Mouse (Mus musculus) MEL (cell line): ENCODE measurements around the gene Atrnl1. TPM values are rescaled to one million over a fixed set of nuclear protein-coding genes. Genes with fewer than 3 reads are reported as not detected.
"Not testable (repeated sequence)": the region's sequence is repeated elsewhere in the genome, so short reads cannot be mapped to it uniquely, and the experiment has no call there.

ENCODE experiments used
- DNase-seq: peaks from one replicate; pipeline ENCODE4 v3.0.0; 2011; ENCODE audit warnings: low read depth, low spot score
- H3K27ac ChIP-seq: 2 replicates; pipeline ENCODE4 v1.5.1; 2012; ENCODE audit warnings: low read depth, mild to moderate bottlenecking, control low read depth, low read length, moderate library complexity; ENCODE audit not compliant: control insufficient read depth
- H3K27me3 ChIP-seq, 2 experiments: fragments of 150-350 bp in 1 of 2; sonication (generic) in 1 of 2; 2 replicates each; pipeline ENCODE4 v1.6.1; 2012; ENCODE audit warnings: low read length in 2 of 2, mild to moderate bottlenecking in 2 of 2, improper control_type of control experiment in 1 of 2, moderate library complexity in 1 of 2; ENCODE audit not compliant: insufficient read depth in 2 of 2, control insufficient read depth in 1 of 2
- H3K36me3 ChIP-seq, 2 experiments: 2 replicates each; pipeline ENCODE4 v1.6.1; 2012 to 2014; ENCODE audit warnings: low read length in 2 of 2, improper control_type of control experiment in 1 of 2, inconsistent platforms in 1 of 2, mild to moderate bottlenecking in 1 of 2; ENCODE audit not compliant: insufficient read depth in 2 of 2, control insufficient read depth in 1 of 2
- H3K4me1 ChIP-seq, 2 experiments: fragments of 150-350 bp in 1 of 2; sonication (generic) in 1 of 2; 2 replicates each; pipeline ENCODE4 v1.6.1; 2012; ENCODE audit warnings: low read length in 2 of 2, improper control_type of control experiment in 1 of 2, mild to moderate bottlenecking in 1 of 2; ENCODE audit not compliant: insufficient read depth in 2 of 2, control insufficient read depth in 1 of 2
- H3K4me3 ChIP-seq, 2 experiments: fragments of 150-350 bp in 1 of 2; sonication (generic) in 1 of 2; 2 replicates each; pipeline ENCODE4 v1.5.1; 2012; ENCODE audit warnings: low read depth in 2 of 2, low read length in 2 of 2, mild to moderate bottlenecking in 2 of 2, moderate library complexity in 2 of 2, control low read depth in 1 of 2, improper control_type of control experiment in 1 of 2; ENCODE audit not compliant: control insufficient read depth in 1 of 2, insufficient read depth in 1 of 2
- H3K79me2 ChIP-seq: 2 replicates; pipeline ENCODE4 v1.6.1; 2012; ENCODE audit warnings: mild to moderate bottlenecking, low read length, moderate library complexity; ENCODE audit not compliant: control insufficient read depth, poor library complexity, insufficient read depth
- H3K9ac ChIP-seq: 2 replicates; pipeline ENCODE4 v1.6.1; 2012; ENCODE audit warnings: low read depth, mild to moderate bottlenecking, control low read depth, low read length, moderate library complexity; ENCODE audit not compliant: control insufficient read depth, poor library complexity, severe bottlenecking
- H3K9me3 ChIP-seq: fragments of 150-350 bp; sonication (generic); replicated peaks from 2 replicates; pipeline ENCODE4 v1.6.1; 2012; ENCODE audit warnings: mild to moderate bottlenecking, low read length, improper control_type of control experiment, moderate library complexity; ENCODE audit not compliant: insufficient read depth
- CHD1 ChIP-seq: IDR thresholded peaks from 2 replicates; pipeline ENCODE4 v1.6.1; 2012; ENCODE audit warnings: low read depth, mild to moderate bottlenecking, inconsistent platforms, low read length, improper control_type of control experiment
- CTCF ChIP-seq, 3 experiments: IDR thresholded peaks in 2 of 3; conservative IDR thresholded peaks in 1 of 3; 2 replicates each; pipeline ENCODE4 v1.5.1; 2011 to 2012; ENCODE audit warnings: low read length in 3 of 3, low read depth in 2 of 3, mild to moderate bottlenecking in 2 of 3, improper control_type of control experiment in 1 of 3, inconsistent platforms in 1 of 3, mixed read lengths in 1 of 3, moderate library complexity in 1 of 3; ENCODE audit not compliant: control insufficient read depth in 1 of 3, insufficient read depth in 1 of 3, poor library complexity in 1 of 3, severe bottlenecking in 1 of 3
- ELF1 ChIP-seq: IDR thresholded peaks from 2 replicates; pipeline ENCODE4 v1.6.1; 2014; ENCODE audit warnings: low read depth, mild to moderate bottlenecking, inconsistent platforms, low read length, improper control_type of control experiment, moderate library complexity
- HCFC1 ChIP-seq: IDR thresholded peaks from 2 replicates; pipeline ENCODE4 v1.6.1; 2012; ENCODE audit warnings: low read depth, mild to moderate bottlenecking, inconsistent platforms, low read length, improper control_type of control experiment, moderate library complexity
- MAZ ChIP-seq: IDR thresholded peaks from 2 replicates; pipeline ENCODE4 v1.6.1; 2012; ENCODE audit warnings: low read depth, mild to moderate bottlenecking, inconsistent platforms, low read length, improper control_type of control experiment
- NRF1 ChIP-seq: IDR thresholded peaks from 2 replicates; pipeline ENCODE4 v1.6.1; 2014; ENCODE audit warnings: low read depth, mild to moderate bottlenecking, inconsistent platforms, low read length, improper control_type of control experiment, moderate library complexity; ENCODE audit not compliant: poor library complexity, insufficient read depth, severe bottlenecking
- RAD21 ChIP-seq: IDR thresholded peaks from 2 replicates; pipeline ENCODE4 v1.6.1; 2011; ENCODE audit warnings: mild to moderate bottlenecking, low read depth, low read length, improper control_type of control experiment
- RCOR1 ChIP-seq: IDR thresholded peaks from 2 replicates; pipeline ENCODE4 v1.6.1; 2012; ENCODE audit warnings: low read depth, mild to moderate bottlenecking, inconsistent platforms, low read length, improper control_type of control experiment
- SMC3 ChIP-seq: IDR thresholded peaks from 2 replicates; pipeline ENCODE4 v1.6.1; 2011; ENCODE audit warnings: low read depth, low read length, improper control_type of control experiment
- ZC3H11A ChIP-seq: IDR thresholded peaks from 2 replicates; pipeline ENCODE4 v1.6.1; 2012; ENCODE audit warnings: low read depth, mild to moderate bottlenecking, inconsistent platforms, low read length, improper control_type of control experiment
- polyA plus RNA-seq, 2 experiments: library from polyadenylated mRNA; stranded (reverse) in 1 of 2; unstranded in 1 of 2; fragments of >175 nt in 1 of 2; fragments of >200 nt in 1 of 2; gene quantifications; 2 replicates each; pipeline versions ENCODE4 v1.2.1 to v1.2.4; 2012; ENCODE audit warnings: low replicate concordance in 2 of 2, low read depth in 1 of 2; ENCODE audit not compliant: insufficient read length in 2 of 2, insufficient read depth in 1 of 2, missing spikeins in 1 of 2
- total RNA-seq: library from RNA; depleted of rRNA; stranded (reverse); fragments of 300-350 nt; gene quantifications from 2 replicates; pipeline ENCODE4 v1.2.3, GENCODE M21; 2012

The Atrnl1 gene
- total and polyA plus RNA-seq, 3 experiments = 6.4 to 8.2 TPM; not detected in 1

GRCm38 (mm10) chr19:57692566-57692965, 81.7 kb downstream of the Atrnl1 start:
- H3K79me2 ChIP-seq = no peaks in the 10 kb centered on the region
- TF ChIP-seq CHD1 = no peak
- no peak for TF ChIP-seq NRF1
- no peak for TF ChIP-seq MAZ
- TF ChIP-seq SMC3 = peak; percentile 52
- TF ChIP-seq RAD21 = peak; percentile 69
- TF ChIP-seq ZC3H11A = peak; percentile 37
- peak; percentile 62 to 87 (median 71) for TF ChIP-seq CTCF (IDR thresholded peaks at IDR 0.05 in 2 of 3, conservative IDR thresholded peaks at IDR 0.05 in 1 of 3; ENCODE audit: control insufficient read depth in 1 of 3, insufficient read depth in 1 of 3, low read depth in 2 of 3, low read length in 3 of 3, poor library complexity in 1 of 3, severe bottlenecking in 1 of 3)
- TF ChIP-seq HCFC1 = no peak

DNA sequence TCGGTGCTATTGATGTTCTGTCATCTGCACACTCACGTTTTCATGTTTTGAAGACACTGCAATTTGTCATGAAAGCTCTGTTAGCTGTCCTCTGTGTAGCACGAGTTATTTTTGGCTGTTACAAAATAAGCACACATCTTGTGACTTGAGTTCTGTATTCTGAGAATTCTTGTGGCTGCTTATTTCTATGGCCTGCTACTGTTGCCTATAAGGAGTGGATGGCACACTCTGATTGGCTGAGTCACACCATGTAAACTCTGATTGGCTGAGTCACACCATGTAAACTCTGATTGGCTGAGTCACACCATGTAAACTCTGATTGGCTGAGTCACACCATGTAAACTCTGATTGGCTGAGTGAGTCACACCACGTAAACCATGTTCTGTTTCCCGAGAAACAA, 85.9 kb downstream of the Atrnl1 start:
- not testable (repeated sequence) for H3K4me3 ChIP-seq, H3K79me2 ChIP-seq, H3K36me3 ChIP-seq, H3K9ac ChIP-seq, H3K9me3 ChIP-seq, H3K27ac ChIP-seq, H3K27me3 ChIP-seq, H3K4me1 ChIP-seq
- peak; percentile 23 for DNase-seq

More at GRCm38 (mm10) chr19:57692566-57692965, 81.7 kb downstream of the Atrnl1 start:
- Histone ChIP-seq H3K27me3 (no peaks in the 10 kb centered on the region), H3K4me3 (no peak overlapping the region), H3K36me3 (no peaks in the 10 kb centered on the region; a peak in 1 of 4 replicates), H3K9ac (no peak overlapping the region), H3K9me3 (no peaks in the 10 kb centered on the region), H3K27ac (no peak overlapping the region), H3K4me1 (no peaks in the 10 kb centered on the region)
- DNase-seq = peak; percentile 57

DNA sequence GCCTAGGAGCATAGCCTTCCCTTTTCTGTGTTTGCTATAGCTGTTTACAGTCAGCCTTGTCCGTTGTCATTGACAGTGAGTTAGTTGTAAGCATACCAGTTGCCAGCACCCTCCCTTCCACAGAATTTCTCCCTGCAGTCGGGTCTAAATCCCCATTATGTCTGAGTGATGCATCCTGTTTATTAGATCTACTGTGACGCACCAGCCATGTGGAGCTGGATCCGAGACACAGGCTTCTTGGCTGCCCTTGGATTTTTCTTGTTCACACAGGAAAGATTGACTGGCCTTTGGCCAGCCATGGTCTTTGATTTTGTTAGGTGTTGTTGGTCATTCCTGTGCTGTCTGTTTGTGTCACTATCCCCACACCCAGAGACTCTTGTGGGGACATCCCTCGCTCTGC, 102.3 kb downstream of the Atrnl1 start:
- Histone ChIP-seq H3K36me3 (no peaks in the 10 kb centered on the region; a peak in 1 of 4 replicates), H3K4me1 (no peaks in the 10 kb centered on the region), H3K79me2 (no peaks in the 10 kb centered on the region), H3K4me3 (no peak overlapping the region), H3K27ac (no peak overlapping the region), H3K9me3 (no peaks in the 10 kb centered on the region), H3K9ac (no peak overlapping the region), H3K27me3 (no peaks in the 10 kb centered on the region)
- TF ChIP-seq RCOR1 (no peak), SMC3 (no peak), ELF1 (no peak)
- no peak for DNase-seq
